Mouse (Mus musculus): Measurements from ENCODE around the gene Filip1l. TPM values are rescaled to one million over a fixed set of nuclear protein-coding genes. Genes with fewer than 3 reads are reported as not detected.

Filip1l gene
- 10 to 100 TPM; 10.9 to 18.5 TPM for total RNA-seq (2023)

GRCm38 (mm10) chr16:57352751-57353150 lies at the start of gene Filip1l:
Gene Filip1l, plus strand, starts transcription at chr16:57353093.

DNA sequence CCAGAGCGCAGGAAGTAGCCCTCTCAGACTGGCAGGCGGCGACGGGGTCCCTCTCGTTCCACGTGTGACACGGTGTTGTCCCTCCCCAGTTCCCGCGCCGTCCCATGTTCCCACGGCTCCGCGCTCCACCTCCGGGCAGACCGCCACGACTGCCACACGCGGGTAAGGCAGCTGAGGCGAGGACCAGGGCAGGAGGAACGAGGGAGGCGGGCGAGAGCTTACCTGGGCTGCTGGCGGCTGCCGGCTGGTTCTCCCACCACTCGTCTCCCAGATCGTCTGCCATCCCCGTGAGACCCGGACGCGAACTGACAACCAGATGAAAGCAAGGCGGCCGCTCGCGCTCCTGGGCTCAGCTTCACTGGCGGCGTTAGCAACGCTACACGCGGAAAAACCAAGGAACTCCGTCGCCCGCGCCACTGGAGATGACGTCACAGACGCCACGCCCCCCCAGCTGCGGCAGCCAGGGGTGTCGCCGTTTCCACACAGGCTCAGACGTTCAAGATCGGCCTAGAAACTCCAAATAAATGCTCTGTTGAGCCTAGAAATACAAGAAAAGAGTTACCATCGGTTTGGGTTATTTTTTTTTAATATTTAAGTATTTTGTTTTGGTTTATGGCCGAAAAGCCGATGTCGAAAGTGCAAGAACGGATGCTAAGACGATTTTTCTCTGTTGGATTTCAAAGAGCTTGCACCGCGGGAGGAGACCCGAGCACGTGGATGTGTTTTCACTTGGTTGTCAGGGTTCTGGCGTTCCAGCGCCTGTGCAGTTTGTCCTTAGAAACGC lies 253.7 kb downstream of the Filip1l start, which contains the start of gene Cmss1:
TSS of gene Cmss1 (minus strand) at position 421 of the 784 bp plus-strand sequence.

Other genes starting within 250 kb of the Filip1l start
- 10 to 100 TPM; 15.2 to 15.9 TPM for gene Tomm70a, start 231.4 kb upstream of the Filip1l start, total RNA-seq (2023)
- gene Nit2, start 185.8 kb upstream of the Filip1l start, total RNA-seq (2023): 10 to 100 TPM in 1 of 2 experiments, 1 to 10 TPM in 1; 8.6 to 10.8 TPM
- gene Tbc1d23, start 121.6 kb upstream of the Filip1l start, total RNA-seq (2023): 100 to 1,000 TPM; 110 TPM
- not detected for gene Tmem30c, start 60.2 kb upstream of the Filip1l start, total RNA-seq (2023)

All from neutrophil, adult 59 days (primary cell).